Mouse (Mus musculus) olfactory bulb, adult 2 months (tissue): ENCODE measurements around the gene Lefty1.

ENCODE experiments used
- CTCF ChIP-seq: fragments of 200-500 bp; IDR thresholded peaks from 2 replicates; pipeline ENCODE4 v1.5.1; 2012; ENCODE audit warnings: low read depth, mild to moderate bottlenecking, low read length, moderate library complexity; ENCODE audit not compliant: insufficient read depth
- POLR2A ChIP-seq: fragments of 200-500 bp; IDR thresholded peaks from 2 replicates; pipeline ENCODE4 v1.6.1; 2012; ENCODE audit warnings: mild to moderate bottlenecking, low read depth, low read length, moderate library complexity; ENCODE audit not compliant: insufficient read depth

DNA sequence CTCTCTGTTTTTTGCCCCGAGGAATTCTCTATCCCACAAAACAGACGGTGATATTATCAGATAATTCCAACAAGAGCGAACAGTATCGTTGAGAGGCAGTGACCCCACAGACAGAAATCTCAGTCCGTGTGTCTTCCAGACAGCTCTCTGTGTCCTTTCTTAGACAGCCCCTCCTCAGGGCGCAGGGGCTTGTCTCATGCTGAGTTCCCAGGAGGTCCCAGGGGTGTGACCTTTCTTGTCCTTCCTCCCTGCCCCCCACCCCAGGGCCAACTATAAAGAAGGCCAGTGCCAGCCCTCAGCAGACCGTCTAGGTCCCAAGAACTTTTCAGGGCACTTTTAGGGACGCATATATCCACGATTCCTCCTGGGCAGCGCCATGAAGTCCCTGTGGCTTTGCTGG lies 42.0 kb upstream of the Lefty1 start, which contains the start of gene Lefty2:
- TF ChIP-seq CTCF: no peak
- no peak for TF ChIP-seq POLR2A
